Mouse (Mus musculus): Measurements from ENCODE around the gene Fndc8.

Gene Fndc8

DNA sequence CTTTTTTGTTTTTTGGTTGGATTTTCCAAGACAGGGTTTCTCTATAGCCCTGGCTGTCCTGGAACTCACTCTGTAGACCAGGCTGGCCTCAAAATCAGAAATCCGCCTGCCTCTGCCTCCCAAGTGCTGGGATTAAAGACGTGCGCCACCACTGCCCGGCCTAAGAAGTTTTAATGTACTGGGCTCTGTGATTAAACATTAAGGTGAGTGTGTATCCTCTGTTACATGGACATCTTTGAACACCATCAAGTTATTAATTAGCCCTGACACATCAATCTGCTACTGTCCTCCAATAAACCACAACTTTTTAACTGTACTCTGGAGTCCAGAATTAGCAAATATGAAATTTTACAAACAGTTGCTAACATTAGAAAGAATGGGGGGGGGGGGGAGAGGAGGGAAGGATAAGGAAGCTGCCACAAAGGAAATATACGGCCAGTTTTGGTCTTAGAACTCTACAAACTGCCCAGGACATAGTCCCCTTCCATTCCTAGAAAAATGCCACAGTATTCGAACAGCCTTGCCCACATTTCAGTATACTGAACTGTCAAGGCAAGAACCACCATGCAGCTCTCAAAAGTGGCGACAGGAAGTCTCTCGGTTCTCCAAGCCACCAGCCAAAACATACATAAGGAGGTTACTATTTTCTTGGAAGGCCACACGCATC is 22.3 kb upstream of the Fndc8 start:
- no peak for DNase-seq (ENCODE audit: low spot score)

DNA sequence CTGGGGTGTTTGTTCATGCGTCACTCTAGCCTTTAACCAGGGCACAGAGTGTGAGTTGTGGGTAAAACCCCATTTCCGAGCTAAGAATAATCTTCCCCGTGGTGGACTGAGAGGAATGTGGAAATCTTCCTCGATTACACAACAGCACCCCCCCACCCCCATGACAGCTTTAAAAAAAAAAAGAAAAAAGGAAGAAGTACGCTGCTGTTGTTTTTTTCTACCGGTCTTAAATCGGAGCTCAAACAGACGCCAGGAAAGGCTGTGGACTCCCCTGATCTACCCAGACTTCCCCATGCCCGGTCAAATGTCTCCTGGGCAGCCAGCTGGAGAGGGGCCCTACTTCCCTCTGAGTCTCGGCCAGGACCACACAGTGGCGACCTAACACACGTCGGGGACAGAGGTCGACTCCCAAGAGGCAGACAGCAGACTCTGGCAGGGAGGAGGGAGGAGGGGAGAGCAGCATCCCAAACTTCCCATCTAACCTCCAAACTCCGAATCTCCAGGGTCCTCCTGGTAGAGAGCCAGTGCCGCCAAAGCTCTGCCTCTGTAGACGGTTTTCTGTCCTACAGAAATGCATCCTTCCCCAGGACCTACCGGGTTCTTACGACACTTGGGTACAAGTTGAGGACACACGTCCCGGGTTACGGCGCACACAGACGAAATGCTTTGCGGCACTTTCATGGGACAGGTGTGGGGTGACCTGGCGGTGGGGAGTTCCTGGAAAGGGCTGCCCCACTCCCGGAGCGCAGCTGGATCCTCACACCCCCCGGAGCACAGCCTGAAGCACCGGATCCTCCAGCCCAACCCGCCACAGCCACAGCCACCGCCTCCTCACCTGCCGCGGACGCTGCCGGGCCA is 21.5 kb upstream of the Fndc8 start:
- DNase-seq (ENCODE audit: low spot score) = peak; percentile 56

DNA sequence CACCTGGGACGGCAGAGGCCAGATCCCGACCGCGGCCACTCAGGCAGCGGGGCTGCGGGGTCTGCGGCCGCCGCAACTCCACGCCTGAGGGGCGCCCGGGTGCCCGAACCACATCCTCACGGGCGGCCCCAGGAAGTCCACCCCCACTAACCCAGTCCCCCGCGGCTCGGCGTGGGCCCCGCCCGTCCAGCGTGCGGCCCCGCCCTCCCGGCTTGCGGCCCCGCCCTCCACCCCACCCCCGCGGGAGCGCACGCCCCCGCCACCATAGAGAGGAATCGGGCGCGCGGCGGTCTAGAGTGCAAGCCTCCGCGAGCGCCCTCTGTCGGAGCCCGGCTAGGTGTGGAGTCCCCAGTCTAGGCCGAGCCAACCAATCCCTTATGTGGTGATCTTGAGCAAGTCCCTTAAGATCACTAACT is 20.9 kb upstream of the Fndc8 start, which contains the start of gene Rffl:
TSS of gene Rffl (minus strand) at position 180 of the 416 bp plus-strand sequence.
- DNase-seq (ENCODE audit: low spot score) = peak; percentile 98

DNA sequence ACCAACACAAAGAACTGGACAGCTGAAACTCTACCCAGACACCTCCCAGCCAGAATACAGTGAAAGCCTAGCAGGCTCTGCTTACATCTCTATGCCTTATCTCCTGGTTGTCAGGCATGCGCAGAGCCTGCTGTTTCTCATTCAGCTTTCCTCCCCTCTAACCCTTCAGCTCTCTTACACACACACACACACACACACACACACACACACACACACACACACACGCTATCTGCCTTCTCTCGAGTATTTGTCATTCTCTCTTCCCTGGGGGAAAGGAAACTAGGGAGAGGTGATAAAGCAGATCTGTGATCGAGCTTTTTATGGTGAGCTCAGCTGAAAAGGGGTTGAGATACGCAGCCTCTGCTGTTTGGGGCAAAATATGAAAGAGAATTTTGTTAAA is 17.0 kb upstream of the Fndc8 start:
- no peak for DNase-seq (ENCODE audit: low spot score)

DNA sequence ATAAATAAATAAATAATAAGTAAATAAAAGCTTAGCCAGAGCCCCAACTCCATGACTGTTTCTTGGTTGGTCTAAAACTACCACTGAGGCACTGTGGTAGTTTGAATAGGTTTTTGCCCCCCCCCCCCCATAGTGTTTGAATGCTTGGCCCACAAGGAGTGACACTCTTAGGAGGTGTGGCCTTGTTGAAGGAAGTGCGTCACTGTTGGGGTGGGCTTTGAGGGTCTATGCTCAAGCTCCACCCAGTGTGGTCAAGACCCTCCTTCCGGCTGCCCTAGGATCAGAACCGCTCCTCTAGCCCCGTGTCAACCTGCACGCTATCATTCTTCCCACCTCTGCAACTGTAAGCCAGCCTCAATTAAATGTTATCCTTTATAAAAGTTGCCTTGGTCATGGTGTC is 16.3 kb upstream of the Fndc8 start:
- no peak for DNase-seq (ENCODE audit: low spot score)

DNA sequence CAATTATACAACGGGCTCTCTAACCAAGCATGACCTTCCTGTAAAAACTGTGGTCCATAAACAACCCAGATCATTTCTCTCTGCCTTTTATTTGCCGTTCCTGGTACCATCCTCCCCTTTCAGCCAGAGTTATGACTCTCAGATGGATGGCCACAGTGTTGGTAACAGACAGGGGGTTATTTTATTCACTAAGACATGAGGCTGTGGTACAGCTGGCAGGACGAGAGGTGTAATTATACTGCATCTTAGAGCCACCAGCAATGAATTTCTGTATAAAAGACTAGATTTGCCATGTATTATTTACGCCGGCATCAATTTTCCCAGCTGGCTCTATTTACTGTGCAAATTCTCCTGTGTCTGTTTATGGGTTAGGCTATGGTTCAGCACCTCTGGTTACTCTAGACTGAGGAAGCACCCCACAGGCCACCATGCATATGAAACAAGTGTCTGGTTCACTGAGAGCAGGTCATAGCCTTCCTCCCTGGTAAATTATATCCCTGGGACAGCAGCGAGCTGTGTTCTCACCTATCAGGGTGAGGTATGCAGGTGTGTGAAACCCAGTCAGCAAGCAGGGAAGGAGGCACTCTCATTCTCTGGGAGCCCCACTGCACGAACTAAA is 14.1 kb upstream of the Fndc8 start:
- DNase-seq (ENCODE audit: low spot score) = peak; percentile 44

DNA sequence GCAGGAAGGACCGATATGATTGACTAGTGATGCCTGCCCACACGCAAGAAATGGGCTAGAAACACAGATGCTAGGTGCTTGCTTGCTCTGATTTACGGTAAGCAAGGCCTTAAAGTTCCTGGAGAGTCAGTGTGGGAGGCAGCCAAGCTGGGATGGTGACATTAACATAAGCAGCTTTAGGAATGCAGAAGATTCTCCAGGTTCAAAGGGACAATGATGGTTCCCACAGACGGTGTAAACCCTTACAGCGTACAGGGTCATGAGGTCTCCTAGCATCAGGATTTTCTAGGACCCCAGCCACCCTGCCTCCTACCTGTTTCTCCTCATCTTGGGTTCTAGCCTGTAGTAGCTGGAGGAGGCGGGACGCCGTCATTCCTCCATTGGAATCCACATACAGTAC is 8.7 kb upstream of the Fndc8 start:
- no peak for DNase-seq (ENCODE audit: low spot score)

DNA sequence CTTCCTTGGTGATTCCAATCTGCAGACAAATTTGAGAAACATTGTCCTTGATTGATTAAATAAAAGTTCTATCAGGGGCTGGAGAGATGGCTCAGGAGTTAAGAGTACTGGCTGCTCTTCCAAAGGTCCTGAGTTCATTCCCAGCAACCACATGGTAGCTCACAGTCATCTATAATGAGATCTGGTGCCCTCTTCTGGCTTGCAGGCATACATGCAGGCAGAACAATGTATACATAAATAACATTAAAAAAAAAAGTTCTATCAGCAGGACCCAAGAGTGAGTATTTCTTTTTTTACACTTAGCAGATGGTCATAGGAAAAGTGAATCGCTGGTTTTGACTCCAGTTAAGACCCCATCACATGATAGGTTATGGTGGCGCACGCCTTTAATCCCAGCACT is 5.4 kb upstream of the Fndc8 start:
- DNase-seq (ENCODE audit: low spot score) = no peak

DNA sequence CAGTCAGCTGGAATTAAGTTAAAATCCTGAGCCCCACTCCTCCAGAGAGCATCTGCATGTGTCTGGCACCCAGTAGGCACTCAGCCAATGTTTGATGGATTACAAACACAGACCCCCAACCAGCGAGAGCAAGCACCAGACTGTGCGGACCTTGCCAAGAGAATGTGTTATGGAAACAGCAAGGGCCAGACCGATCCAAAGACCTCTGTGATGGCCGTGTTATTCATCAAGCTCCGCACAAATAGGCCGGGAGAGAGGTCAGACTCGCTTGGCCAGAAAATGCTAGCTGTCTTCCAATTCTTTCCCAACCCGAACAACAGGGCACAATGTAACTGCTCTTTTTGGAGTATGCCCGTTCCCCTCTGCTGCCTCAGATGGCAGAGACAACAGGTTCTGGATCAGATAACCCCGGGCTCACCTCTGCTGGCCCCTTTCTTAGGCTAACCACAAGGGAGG is 3.4 kb upstream of the Fndc8 start:
- no peak for DNase-seq (ENCODE audit: low spot score)

DNA sequence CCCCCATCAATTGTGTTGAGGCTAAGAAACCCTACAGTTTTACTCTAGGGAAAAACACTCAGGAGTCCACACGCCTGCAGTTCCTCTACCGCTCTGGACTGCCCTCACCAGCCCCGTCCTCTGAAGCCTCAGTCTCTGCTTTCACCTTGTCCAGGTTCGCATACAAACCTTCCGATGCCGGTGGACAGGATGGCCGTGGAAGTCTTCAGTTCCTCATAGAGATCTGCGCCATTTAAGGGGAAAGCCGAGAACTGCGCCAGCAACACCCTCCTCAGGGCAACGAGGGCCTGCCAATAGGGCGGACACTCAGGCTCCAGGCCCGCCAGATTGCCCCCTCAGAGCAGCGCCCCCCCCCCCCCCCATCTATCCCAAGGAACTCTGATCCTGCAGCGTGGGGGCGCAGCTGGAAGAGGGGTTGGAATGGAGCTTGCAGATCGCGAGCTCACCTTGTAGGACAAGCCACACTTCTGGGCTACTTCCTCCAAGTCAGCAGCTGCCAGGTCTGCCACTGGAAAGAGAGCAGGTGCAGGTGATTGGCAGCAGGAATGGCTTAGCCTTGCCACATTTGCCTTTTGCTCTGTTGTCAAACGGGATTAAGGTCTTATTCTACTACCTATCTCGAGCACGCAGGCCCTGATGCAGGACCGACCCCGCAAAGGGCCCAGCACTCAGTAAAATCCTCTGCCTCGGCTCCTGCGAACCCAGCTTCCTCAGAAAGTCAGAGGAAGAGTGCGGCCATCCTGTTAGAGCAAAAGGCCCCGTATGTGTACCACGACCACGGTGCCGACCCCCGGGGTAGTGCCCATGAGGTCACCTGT is 2.2 kb upstream of the Fndc8 start:
- no peak for DNase-seq (ENCODE audit: low spot score)

DNA sequence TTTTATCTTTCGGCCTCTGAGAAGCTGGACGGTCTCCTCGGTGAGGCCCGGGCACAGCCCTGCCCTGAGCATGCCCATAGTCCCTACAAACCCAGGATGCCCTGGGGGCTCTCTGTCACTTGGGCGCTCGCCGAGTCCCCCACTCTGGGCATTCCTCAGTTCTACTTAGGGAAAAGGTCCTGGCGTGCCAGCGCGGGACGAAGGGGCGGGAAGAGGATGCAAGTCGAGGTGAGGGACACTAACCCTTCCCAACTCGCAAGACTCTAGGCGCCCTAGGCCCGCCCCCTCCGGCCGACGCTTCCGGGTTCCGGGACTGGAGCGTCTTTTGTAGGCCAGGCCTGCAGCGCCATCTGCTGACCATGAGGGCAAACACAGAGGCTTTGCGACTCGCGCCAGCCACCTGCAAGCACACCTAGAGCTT is 1.6 kb upstream of the Fndc8 start, which contains the start of gene Rad51d:
TSS of gene Rad51d (minus strand) at position 273 of the 421 bp plus-strand sequence.
- peak; percentile 97 for DNase-seq (ENCODE audit: low spot score)

DNA sequence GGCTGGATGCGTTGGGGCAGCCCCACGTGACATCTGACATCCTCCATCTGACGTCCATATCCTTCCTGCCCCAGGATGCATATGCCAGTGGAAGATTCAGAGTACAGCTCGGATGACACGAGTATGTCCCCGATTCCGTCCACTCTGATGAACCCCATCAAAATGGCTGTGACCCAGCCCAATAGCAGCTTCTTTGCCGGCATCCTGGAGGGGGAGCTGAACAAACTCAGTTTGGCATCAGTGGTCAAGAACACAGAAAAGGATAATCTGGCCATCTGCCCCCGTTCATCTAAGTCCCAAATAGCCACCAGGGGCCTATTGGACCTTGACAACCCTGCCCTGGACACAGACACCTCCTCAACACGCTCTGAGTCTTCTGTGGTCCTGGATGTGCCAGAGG is 5.6 kb downstream of the Fndc8 start:
- DNase-seq (ENCODE audit: low spot score) = no peak

DNA sequence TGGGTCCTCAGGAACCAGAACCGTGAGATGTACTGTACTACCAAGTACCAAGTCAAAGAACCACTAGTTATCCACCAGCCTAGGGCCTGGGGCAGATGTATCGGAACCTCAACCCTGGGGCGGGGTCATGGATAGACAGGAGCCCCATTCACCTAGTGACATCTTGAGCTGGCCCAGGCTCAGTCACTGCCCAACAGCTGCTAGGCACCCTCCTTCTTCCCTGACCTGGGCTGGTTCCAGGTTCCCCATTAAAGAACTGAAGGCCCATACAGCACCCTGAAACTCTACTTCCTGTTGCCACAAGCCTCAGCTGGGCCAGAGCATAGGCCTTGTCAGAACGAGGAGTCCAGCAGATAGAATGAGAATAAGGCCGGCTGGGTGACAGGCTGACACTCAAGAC is 7.8 kb downstream of the Fndc8 start:
- DNase-seq (ENCODE audit: low spot score) = no peak

DNA sequence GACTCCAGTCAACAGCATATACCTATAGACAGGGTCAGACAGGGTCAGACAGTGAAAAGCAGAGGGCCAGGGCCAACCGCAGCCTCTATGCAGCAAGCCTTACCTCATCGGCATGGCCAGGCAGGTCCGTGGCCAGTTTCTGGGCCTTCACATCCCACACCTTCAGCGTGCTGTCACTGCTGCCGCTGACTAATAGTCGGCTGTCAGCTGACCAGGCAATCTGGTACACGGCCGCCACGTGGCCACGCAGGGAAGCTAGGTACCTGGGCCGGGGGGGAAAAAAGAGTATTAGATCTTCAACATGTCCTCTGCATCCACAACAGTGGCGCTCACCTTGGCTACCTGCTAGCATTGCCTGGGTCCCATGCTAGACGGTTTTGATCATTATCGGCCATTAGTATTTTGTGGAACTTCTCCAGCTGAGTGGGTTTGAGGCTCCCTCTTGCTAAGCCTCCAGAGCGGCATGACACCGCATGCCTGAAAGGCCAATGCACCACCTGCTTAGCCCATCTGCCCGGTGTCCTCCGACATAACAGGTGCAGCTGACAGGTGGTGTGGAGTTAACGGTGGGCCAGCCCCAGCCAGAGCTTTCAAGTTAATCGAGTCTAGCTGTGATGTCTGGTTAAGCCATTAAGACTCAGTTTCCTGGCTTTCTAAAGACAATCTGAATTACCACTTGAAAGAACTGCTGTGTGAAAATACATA is 9.8 kb downstream of the Fndc8 start:
- DNase-seq (ENCODE audit: low spot score) = no peak

DNA sequence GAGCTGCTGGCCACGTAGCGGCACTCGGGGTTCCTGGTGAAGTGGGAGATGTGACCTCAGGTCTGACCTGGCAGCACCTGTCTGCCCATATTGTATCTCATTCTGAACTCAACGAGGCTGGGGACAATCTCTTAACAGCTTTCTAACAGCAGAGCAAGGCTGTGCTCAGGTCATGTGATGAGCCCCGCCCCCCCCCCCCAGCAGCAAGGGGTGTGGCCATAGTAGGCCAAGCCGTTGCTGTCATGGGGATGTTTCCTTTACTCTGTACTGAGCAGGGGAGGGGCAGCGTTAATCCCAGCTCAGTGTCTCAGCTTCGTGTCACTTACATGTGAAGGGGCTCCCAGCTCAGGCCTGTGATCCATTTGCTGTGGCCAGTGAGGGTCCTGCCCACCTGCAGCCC is 13.0 kb downstream of the Fndc8 start:
- no peak for DNase-seq (ENCODE audit: low spot score)

DNA sequence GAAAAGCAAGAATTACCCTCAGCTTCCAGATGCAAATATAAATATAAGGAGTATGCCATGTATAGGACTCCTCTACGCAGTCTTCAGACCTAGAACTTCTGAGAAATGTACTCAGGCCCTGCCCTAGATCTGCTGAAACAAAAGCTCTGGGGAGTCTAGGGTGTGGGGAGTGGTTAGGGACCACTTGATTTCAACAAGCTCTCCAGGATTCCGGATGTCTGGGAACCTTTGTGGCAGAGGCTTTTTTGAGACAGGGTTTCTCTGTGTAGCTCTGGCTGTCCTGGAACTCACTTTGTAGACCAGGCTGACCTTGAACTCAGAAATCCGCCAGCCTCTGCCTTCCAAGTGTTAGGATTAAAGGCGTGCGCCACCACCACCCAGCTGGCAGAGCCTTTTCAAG is 13.9 kb downstream of the Fndc8 start:
- no peak for DNase-seq (ENCODE audit: low spot score)

DNA sequence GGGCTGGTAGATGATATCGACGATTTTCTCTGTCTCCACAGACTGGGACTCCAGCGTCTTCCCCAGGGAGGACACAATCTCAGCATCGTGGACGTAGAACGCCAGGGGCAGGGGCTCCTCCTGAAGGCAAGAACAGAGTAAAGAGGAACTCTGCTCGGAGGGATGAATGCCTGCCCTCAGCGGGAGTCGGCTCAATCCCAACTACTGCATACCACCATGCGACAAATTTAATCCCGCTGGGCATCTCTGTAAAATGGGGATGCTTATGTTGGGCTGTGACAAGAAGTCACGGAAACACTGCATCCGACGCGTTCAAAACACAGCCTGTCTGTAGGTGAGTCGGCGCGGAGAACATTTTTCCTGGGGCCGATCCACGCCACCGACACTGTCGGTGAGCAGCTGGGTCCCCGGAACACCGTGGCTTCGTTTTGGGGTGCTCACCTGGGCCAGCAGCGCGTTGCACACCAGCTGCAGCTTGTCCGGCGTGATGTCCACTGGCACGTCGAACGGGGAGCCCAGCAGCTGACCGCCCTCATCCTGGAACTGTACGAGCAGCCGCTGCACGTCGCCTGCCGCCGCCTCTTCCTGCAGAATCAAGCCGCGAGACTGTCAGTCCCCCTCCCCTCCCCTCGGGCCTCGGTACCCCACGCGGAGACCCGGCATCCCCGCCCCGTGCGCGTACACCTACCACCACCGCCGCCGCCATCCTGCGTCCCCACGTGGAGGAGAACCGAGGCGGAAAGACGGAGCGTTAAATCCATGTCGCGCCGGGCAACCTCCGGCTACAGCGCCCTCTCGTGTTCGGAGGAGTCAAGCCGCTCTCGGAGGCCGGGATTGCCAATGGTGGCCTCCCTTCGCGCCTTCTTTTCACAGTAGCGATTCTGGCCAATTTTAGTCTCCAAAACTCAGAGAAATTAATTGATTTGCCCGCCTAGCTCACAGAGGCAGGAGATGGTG is 16.0 kb downstream of the Fndc8 start, which contains the start of gene Nle1:
TSS of gene Nle1 (minus strand) at position 761 of the 957 bp plus-strand sequence.
- peak; percentile 97 for DNase-seq (ENCODE audit: low spot score)

DNA sequence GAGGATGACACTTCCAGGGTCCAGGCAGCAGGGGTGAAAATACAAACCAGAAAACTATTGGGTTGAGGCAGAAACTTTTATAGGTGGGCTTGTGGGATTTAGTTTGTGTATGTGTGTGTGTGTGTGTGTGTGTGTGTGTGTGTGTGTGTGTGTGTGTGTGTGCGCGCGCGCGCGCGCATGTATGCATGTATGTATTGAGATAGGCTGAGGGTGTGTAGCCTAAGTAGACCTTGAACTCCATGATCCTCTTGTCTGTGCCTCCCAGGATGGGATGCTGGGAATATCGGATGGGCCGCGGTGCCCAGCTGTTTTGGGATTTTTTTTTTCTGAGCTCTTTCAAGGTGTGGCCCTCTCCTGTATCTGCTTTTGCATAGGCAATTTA is 16.7 kb downstream of the Fndc8 start:
- no peak for DNase-seq (ENCODE audit: low spot score)

DNA sequence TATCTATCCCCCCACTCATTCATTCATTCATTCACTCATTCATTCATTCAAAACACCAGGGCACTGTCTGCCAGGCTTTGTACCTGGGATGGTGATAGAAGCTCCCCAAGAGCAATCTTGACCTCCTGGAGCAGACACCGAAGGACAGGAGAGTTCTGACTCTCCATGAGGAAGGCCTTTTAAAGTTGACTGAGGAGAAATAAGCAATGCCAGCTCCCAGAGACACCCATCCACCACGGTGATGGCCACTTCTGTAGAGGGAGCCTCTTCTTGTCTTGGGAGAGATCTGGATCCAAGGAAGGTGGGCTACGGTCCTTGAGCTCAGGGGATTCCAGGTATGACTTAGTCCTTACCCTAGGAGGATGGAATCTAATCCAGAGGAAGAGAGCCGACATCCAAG is 18.3 kb downstream of the Fndc8 start, which contains the start of gene Unc45b:
TSS of gene Unc45b (plus strand) at position 301 of the 400 bp plus-strand sequence.
- no peak for DNase-seq (ENCODE audit: low spot score)
